Mouse (Mus musculus) embryonic facial prominence, embryonic 11.5 days (tissue): ENCODE data around the gene Dnajc6. TPM values are rescaled to one million over a fixed set of nuclear protein-coding genes. Genes with fewer than 3 reads are reported as not detected.

Source experiments
- ATAC-seq: fragments of 200-750 bp; cut with Nextera tagmentation; replicated peaks from 2 replicates; pipeline ENCODE4 v1.8.0; 2017; ENCODE audit warnings: low read depth; ENCODE audit not compliant: insufficient number of reproducible peaks, low FRiP score, low TSS enrichment
- DNase-seq: peaks from one replicate; pipeline ENCODE4 v3.0.0-alpha.2; 2015; ENCODE audit warnings: low spot score
- H3K27ac ChIP-seq: fragments of 300-500 bp; sonication (generic); replicated peaks from 2 replicates; pipeline ENCODE4 v1.5.1; 2014; ENCODE audit warnings: mild to moderate bottlenecking, low read depth, low read length, control low read depth
- H3K27me3 ChIP-seq: fragments of 300-500 bp; sonication (generic); 2 replicates; pipeline ENCODE4 v1.6.1; 2014; ENCODE audit warnings: mild to moderate bottlenecking, low read length, moderate library complexity, mixed read lengths; ENCODE audit not compliant: control insufficient read depth, insufficient read depth
- H3K36me3 ChIP-seq: fragments of 300-500 bp; sonication (generic); replicated peaks from 2 replicates; pipeline ENCODE4 v1.6.1; 2014; ENCODE audit warnings: low read depth, mild to moderate bottlenecking, low read length, moderate library complexity, mixed read lengths; ENCODE audit not compliant: control insufficient read depth, insufficient read depth
- H3K4me1 ChIP-seq: fragments of 300-500 bp; sonication (generic); 2 replicates; pipeline ENCODE4 v1.6.1; 2014; ENCODE audit warnings: low read length, mixed read lengths; ENCODE audit not compliant: control insufficient read depth, insufficient read depth
- H3K4me2 ChIP-seq: fragments of 300-500 bp; sonication (generic); 2 replicates; pipeline ENCODE4 v1.6.1; 2014; ENCODE audit warnings: low read depth, mild to moderate bottlenecking, control low read depth, low read length, moderate library complexity
- H3K4me3 ChIP-seq: fragments of 300-500 bp; sonication (generic); 2 replicates; pipeline ENCODE4 v1.5.1; 2014; ENCODE audit warnings: low read depth, low read length, control low read depth
- H3K9ac ChIP-seq: fragments of 300-500 bp; sonication (generic); replicated peaks from 2 replicates; pipeline ENCODE4 v1.6.1; 2014; ENCODE audit warnings: mild to moderate bottlenecking, control low read depth, low read length
- H3K9me3 ChIP-seq: fragments of 300-500 bp; sonication (generic); replicated peaks from 2 replicates; pipeline ENCODE4 v1.6.1; 2016; ENCODE audit warnings: mild to moderate bottlenecking, low read length, inconsistent platforms, mixed read lengths; ENCODE audit not compliant: control insufficient read depth
- WGBS: fragments of 180-500 bp; shearing (Covaris S2); extraction: QIAGEN DNeasy Blood & Tissue Kit; methylation state at CpG from one replicate; pipeline ENCODE4 v1.1.7; 2014; 5-methylcytosine and 5-hydroxymethylcytosine counted together
- polyA plus RNA-seq: library from polyadenylated mRNA; unstranded; fragments of >200 nt; fragmentation: Nextera tagmentation; extraction: Ambion mirVana; gene quantifications from 2 replicates; pipeline ENCODE4 v1.2.1, GENCODE M21; 2014

The Dnajc6 gene
- polyA plus RNA-seq, 1 experiment from 2014 or later: 1.9 TPM

DNA sequence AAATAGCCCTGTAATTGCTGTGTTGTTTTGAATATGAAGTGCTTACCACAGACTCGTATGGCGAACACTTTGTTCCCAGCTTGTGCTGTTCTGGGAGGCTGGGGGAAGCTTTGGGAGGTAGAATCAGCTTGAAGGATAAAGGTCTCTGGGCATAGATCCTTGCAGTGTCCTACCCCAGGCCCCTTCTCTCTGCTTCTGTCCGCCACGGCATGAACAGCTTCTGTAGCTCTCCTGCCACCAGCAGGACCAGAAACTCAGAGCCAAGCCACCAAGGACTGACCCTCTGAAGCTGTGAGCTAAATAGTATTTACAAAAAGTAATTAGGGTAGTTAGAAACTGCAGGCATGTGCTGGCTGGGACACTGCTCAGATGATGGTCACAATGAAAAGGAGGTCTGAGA lies 168.3 kb downstream of the Dnajc6 start:
- Histone ChIP-seq H3K27me3 (no peaks in the 10 kb centered on the region), H3K36me3 (peaks cover under 1% of the 10 kb centered on the region; the same call in 1 of the 2 replicates), H3K9ac (no peak overlapping the region), H3K4me2 (no peak overlapping the region), H3K4me3 (no peak overlapping the region), H3K4me1 (no peaks in the 10 kb centered on the region), H3K9me3 (no peaks in the 10 kb centered on the region), H3K27ac (no peak overlapping the region)
- WGBS: 93% methylated on average over 4 of the region's 4 CpGs
- ATAC-seq (no peak), DNase-seq (no peak)

GRCm38 (mm10) chr4:101669161-101669560 lies 172.7 kb downstream of the Dnajc6 start:
- 75% methylated on average over 5 of the region's 5 CpGs for WGBS
- Histone ChIP-seq H3K4me3 (no peak overlapping the region), H3K36me3 (no peaks in the 10 kb centered on the region), H3K9me3 (no peaks in the 10 kb centered on the region), H3K9ac (no peak overlapping the region), H3K4me2 (no peak overlapping the region), H3K27me3 (no peaks in the 10 kb centered on the region), H3K27ac (no peak overlapping the region), H3K4me1 (no peaks in the 10 kb centered on the region)
- no peak for DNase-seq
- ATAC-seq: no peak

DNA sequence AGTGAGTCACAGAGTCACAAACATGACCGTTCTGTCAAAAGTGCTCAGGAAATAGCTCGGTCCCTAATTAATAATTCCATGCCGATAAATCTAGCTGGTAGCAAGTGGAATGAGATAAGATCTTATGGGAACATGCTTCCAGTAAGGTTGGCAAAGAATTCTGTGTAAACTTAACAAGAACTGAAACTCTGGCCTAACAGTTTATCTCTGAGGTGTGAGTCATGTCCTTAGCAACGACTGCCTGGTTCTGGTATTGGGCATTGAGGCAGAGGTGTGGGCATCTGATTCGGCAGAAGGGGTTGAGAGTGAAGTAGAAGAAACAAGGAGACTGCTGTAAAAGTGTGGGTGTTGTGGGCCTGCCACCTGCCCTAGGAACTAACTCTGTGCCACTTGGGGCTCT lies 173.4 kb downstream of the Dnajc6 start:
- 89% methylated on average over 5 of the region's 5 CpGs for WGBS
- Histone ChIP-seq H3K9me3 (no peaks in the 10 kb centered on the region), H3K4me1 (no peaks in the 10 kb centered on the region), H3K27ac (no peak overlapping the region), H3K36me3 (no peaks in the 10 kb centered on the region), H3K4me2 (no peak overlapping the region), H3K27me3 (no peaks in the 10 kb centered on the region), H3K4me3 (no peak overlapping the region), H3K9ac (no peak overlapping the region)
- ATAC-seq: no peak
- DNase-seq: no peak

DNA sequence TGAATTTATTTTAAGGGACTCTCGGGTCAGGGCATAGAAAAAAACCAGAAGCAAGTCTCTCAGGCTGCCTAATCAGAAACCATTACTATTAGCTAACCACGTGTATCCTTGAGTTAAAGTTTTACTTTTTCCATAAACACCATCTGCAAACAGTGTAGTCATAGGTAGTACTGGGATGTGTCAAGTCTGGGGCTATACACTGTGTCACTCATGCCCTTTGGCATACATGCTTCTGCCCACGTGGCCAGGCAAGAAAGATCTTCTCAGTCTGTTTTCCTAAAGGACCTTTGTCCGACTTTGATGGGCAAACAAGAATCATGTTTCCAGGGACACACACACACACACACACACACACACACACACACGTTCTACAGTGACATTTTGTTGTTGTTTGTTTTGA lies 178.3 kb downstream of the Dnajc6 start:
- 75% methylated on average over 5 of the region's 5 CpGs for WGBS
- DNase-seq: no peak
- Histone ChIP-seq H3K4me3 (no peak overlapping the region), H3K27ac (no peak overlapping the region), H3K27me3 (no peaks in the 10 kb centered on the region), H3K4me2 (no peak overlapping the region), H3K9me3 (no peaks in the 10 kb centered on the region), H3K36me3 (no peaks in the 10 kb centered on the region), H3K9ac (no peak overlapping the region), H3K4me1 (no peaks in the 10 kb centered on the region)
- ATAC-seq: no peak

DNA sequence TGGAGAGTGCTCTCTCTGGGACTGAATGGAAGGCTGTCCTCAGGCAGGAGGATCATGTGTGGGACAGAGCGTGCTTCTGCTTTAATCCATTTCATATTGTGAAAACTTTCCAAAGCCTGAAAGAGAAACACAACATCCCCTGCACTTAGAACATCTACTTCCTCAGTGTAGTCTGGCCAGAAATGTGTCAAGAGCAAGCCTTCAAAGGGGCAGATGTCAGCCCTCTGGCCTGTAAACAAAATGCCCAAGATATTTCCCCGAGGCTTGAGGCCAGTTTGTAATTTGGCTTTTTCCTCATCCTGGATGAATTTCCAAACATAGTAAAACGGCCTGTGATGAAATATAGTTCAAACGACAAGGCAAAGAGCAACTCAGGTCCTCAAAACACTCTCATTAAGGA lies 179.3 kb downstream of the Dnajc6 start:
- Histone ChIP-seq H3K9ac (no peak overlapping the region), H3K36me3 (no peaks in the 10 kb centered on the region), H3K4me1 (no peaks in the 10 kb centered on the region), H3K27me3 (no peaks in the 10 kb centered on the region), H3K27ac (no peak overlapping the region), H3K4me3 (no peak overlapping the region), H3K9me3 (no peaks in the 10 kb centered on the region), H3K4me2 (no peak overlapping the region)
- ATAC-seq: no peak
- DNase-seq: no peak
- WGBS: 56% methylated on average over 4 of the region's 4 CpGs

DNA sequence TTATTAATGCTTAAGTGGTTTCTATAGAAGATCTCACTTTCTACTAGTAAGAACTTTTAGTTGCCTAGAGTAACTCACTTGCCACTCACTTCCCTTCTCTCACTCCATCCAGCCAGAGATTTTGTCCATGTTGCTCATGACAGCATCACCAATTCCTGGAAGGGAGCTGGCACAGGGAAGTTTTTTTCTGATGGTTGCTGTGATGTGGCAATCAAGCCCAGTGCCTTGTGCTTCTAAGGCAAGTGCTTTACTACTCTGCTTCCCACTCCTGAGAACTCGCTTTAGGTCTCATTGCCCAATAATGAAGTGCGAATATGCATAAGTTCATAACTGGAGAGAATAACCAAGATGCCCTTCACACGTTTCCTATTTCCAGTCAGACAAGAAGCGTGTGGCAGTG lies 186.2 kb downstream of the Dnajc6 start:
- WGBS: 91% methylated on average over 4 of the region's 4 CpGs
- no peak overlapping the region for H3K9ac ChIP-seq
- H3K4me2 ChIP-seq: no peak overlapping the region
- no peaks in the 10 kb centered on the region for H3K36me3 ChIP-seq
- DNase-seq (no peak), ATAC-seq (no peak)
- H3K27ac ChIP-seq: no peak overlapping the region
- H3K4me1 ChIP-seq: no peaks in the 10 kb centered on the region; the same call in 1 of the 2 replicates
- H3K4me3 ChIP-seq: no peak overlapping the region
- no peaks in the 10 kb centered on the region for H3K9me3 ChIP-seq
- H3K27me3 ChIP-seq: no peaks in the 10 kb centered on the region

GRCm38 (mm10) chr4:101683086-101683485 lies 186.6 kb downstream of the Dnajc6 start:
- Histone ChIP-seq H3K27me3 (no peaks in the 10 kb centered on the region), H3K9me3 (no peaks in the 10 kb centered on the region), H3K4me2 (no peak overlapping the region), H3K27ac (no peak overlapping the region), H3K4me1 (no peaks in the 10 kb centered on the region; the same call in 1 of the 2 replicates), H3K9ac (no peak overlapping the region), H3K36me3 (no peaks in the 10 kb centered on the region), H3K4me3 (no peak overlapping the region)
- DNase-seq: no peak
- no peak for ATAC-seq
- 80% methylated on average over 3 of the region's 3 CpGs for WGBS

DNA sequence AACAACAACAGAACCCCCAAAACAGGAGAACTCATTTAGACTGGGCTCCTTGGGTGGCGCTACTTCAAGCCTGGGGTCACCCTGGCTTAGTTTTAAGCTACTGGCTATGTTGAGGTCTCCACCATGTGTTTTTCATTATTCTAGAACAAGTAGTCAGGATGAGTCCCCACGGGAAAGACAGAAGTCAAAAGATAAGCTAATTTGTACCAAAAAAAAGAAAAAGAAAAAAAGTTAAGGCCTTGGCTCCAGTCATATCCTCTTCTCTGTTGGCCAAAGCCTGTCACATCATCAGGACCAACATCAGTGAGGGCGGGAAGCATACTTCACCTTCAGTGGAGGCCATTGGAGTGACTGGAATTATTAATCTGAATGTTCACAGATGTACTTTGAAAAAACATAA lies 188.4 kb downstream of the Dnajc6 start:
- 59% methylated on average over 3 of the region's 3 CpGs for WGBS
- H3K27ac ChIP-seq: no peak overlapping the region

More for the DNA sequence above, 188.4 kb downstream of the Dnajc6 start:
- no peaks in the 10 kb centered on the region for H3K9me3 ChIP-seq
- DNase-seq (no peak), ATAC-seq (no peak)
- no peak overlapping the region for H3K4me3 ChIP-seq
- H3K9ac ChIP-seq: no peak overlapping the region
- no peaks in the 10 kb centered on the region for H3K27me3 ChIP-seq
- no peaks in the 10 kb centered on the region; the same call in 1 of the 2 replicates for H3K4me1 ChIP-seq
- H3K4me2 ChIP-seq: no peak overlapping the region
- no peaks in the 10 kb centered on the region for H3K36me3 ChIP-seq
